Mouse (Mus musculus) liver (tissue): ENCODE results near the gene Cmtm6.

Source experiments
- DNase-seq: peaks from one replicate; pipeline ENCODE4 v3.0.0-alpha.2; 2020; ENCODE audit warnings: mixed read lengths

Gene Cmtm6

DNA sequence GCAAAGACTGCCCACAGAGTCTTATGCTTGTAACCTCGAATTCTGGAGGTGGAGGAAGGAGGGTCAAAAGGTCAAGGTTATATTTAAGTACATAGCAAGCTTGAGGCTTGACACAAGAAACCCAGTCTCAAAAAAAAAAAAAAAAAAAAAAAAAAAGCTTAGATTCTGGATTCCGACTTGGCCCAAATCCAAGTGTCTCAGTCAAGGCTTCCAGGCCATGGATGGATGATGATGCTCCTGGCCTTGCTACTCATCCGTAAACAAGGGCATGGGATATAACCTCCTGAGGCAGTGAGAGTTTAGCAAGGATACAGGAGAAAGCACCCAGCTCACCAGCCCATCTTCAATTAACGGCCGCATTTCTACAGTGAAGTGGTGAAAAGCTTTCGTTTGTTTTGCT lies 43.7 kb downstream of the Cmtm6 start:
- no peak for DNase-seq

GRCm38 (mm10) chr9:114775272-114775671 lies 44.4 kb downstream of the Cmtm6 start:
- peak; percentile 16 for DNase-seq

GRCm38 (mm10) chr9:114776361-114776760 lies 45.4 kb downstream of the Cmtm6 start:
- no peak for DNase-seq

GRCm38 (mm10) chr9:114777178-114778046 lies 46.5 kb downstream of the Cmtm6 start:
- DNase-seq, result no peak

- DNase-seq, result peak; percentile 21
These were observed 47.1 kb downstream of the Cmtm6 start for GRCm38 (mm10) chr9:114778047-114778390.

GRCm38 (mm10) chr9:114778877-114779276 lies 48.0 kb downstream of the Cmtm6 start:
- no peak for DNase-seq

DNA sequence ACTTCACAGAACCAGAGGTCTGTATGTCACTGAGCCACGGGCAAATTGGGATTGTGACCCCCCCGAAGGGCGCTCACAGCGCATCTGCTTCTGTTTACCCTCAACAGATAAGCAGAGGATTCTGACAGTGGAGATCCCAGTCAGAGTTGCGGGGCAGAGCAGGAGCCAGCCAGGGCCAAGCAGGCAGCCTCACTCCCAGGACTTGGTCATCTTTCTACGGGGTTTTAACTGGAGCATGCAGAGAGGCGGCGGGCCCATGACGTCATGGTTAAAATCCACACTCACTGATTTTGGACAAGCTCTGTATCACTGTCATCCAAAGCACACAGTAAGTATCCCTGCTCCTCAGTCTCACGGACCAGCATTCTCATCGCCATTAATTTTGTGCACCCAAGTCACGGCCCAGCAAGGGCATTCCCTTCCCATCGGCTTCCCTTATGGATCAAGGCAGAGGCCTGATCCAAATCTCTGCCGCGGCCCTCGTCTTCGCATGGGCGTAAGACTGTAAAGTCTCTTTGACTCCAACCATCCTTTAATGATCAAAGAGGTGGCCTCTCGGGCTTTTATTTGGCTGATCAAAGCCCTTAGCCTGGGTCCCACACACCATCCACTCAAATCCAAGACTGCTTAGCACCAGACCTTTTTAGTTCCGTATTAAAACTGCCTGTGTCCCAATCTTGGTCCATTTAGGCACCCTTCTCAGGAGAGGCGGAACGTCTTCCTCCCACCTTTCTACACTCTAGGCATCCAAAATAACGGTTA lies 49.2 kb downstream of the Cmtm6 start:
- DNase-seq, result no peak

DNA sequence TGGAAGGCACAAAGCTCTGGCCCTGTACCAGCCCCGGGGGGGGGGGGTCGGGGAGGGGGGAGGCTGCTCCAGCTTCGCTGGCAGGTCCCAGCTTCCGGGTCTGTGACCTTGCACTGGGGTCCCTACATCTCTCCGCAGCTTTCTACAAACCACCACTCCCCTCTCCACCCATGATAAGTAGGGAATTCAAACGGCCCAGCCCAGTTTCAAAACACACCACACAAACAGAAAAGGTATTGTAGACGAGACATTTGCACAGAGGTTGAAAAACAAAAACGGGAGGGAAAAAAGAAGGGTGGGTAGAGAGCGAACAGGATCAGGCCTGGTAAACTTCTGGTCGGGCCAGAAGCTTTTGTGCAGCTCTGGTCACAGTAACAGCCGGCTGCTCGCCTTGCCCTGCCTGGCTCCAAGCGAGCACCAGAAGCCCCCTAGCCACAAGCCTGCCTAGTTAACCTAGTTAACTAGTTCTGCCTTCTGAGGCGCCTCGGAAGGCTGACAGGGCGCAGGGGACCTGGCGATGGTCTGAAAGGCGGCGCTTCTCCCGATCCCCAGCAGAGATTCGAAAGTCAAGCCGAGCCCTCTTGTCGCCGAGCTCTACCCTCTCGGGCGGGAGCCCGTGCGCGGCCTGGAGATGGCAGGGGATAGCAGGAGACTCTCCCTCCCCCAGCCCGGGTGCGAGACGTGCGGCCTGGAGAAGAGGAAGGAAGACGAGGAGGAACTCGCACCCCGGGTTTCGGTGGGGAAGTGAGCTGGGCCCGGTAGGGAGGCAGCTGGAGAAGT lies 50.0 kb downstream of the Cmtm6 start:
- DNase-seq, result peak; percentile 52

DNA sequence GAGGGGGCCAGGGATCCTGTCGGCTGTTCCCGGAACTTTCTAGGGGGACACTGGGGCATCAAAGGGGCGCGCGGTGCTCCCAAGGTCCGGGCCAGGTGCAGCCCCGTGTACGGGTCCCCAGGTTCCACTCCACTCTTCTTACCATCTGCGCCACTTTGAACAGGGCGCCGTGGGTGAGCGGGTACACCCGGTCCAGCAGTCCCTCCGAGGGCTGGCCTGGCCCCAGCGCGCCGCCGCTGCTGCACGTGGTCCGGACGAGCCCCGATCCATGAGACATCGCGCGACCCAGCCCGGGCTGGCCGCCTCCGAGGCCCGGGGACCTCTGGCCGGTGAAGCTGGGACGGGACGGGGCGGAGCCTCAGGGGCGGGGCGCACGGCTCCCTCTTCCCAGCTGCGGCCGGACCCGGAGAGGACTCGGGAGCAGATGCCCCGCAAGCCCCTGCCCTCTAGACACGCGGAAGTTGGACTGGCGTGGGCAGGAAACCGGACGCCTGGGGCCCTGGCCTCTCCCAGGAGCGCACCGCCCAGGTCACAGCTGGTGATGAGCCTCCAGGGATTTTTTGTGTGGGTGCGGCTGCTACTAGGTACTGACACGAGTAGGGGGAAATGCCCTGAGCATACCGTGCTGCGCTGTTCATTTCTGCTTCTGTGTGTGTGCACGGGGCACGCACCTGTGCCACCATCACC lies 50.8 kb downstream of the Cmtm6 start, which contains the start of gene Cmtm7:
Gene Cmtm7, minus strand, starts transcription at position 331 of the 687 bp plus-strand sequence.
- peak; percentile 78 for DNase-seq

DNA sequence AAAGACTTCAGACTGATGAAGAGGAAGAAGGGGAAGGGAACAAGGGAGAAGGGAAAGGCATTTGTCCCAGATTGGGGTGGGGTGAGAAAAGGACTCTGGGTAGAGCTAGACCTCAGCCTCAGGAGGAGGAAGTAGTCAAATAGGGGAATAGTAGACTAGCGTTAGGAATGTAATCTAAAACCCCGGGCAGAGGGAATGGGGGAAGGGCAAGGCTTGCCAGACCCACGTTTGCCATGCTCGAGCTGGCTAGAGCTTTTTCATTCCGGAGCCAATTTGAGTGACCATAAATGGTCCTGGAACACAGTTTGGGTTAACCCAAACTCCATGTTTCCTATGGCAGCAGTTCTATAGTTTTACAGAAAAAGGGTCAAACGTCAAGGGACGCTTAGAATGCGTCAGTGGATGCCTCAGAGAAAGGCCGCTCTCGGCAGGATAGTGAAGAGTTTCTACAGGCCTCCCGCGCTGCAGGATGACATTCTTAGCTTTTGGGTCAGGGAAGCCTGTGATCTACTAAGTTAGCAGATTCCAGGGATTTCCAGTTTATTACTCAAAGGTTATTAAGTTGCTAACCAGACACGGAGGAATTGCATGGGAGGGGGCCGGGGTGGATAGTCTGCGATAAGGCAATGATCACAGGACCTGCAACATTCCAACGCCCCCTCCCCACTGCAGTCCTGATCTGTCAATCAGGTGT lies 54.7 kb downstream of the Cmtm6 start:
- DNase-seq, result no peak

DNA sequence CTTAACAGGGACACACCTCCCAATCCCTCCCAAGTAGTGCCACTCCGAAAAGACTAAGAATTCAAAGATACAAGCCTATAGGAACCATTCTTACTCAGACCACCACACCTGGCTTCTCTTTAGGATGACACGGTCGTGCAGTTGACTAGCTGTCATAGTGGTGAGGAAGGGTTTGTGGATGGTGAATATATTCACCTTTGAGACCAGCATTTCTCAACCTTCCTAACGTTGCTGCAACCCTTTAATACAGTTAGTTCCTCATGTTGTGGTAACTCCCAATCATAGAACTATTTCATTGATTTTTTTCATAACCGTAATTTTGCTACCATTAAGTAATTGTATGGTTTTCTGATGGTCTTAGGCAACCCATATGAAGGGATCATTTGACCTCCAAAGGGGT lies 56.2 kb downstream of the Cmtm6 start:
- no peak for DNase-seq

DNA sequence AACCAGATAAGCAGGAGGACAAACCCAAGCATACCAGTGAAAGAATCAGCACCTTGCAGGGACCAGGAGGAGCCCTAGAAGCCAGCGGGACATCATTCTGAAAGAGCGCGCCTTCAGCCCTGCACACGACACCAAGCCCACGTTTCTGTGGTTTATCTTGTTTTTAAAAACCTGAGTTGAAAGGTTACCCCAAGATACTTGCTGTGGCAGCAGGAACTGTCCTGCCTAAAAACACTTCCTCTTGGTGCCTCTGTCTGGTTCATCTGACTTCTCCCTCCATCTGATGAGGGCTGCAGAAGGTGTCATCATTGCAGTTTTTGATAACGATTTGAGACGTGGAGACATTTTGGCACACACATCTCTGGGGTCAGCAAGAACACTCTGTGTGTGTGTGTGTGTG lies 56.8 kb downstream of the Cmtm6 start:
- DNase-seq, result no peak

DNA sequence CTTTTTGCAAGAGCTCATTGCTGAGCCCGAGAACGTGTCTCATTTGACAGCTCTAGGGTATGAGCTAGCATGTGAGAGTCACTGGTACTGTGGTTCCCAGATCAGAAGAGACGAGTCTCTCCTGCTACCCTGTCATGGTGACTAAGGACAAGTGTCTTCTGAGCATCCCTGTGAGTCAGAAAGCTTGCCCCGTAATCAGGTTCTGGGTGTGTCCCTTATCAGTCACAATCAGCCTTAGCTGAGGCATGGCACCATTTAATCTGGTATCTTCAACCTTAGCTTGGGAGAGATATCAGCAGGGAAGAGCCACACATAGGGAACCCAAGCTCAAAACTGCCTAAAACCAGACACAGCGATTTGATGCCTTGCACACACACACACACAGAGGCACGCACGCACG lies 57.8 kb downstream of the Cmtm6 start:
- DNase-seq, result no peak

GRCm38 (mm10) chr9:114789557-114789956 lies 58.6 kb downstream of the Cmtm6 start:
- no peak for DNase-seq

- DNase-seq, result no peak
These were observed 59.1 kb downstream of the Cmtm6 start for GRCm38 (mm10) chr9:114789989-114790388.

DNA sequence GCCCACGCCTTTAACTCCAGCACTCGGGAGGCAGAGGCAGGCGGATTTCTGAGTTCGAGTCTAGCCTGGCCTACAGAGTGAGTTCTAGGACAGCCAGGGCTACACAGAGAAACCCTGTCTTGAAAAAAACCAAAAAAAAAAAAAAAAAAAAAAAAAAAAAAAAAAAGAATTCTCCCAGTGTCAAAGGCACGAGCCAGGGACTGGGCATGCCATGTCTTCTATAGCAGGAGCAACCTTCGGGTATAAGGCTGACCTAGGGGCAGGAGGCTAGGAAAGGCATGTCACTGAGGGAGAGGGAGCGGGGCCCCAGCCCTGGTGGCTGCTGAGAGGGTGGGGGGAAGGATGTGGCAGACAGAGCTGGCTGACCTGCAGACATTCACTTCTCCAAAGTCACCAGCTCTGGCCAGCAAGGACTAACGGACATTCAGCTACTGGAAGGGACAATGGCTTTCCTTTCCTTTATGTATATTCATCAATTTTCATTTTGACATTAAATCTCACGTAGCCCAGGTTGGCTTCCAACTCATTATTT lies 62.9 kb downstream of the Cmtm6 start:
- peak; percentile 19 for DNase-seq

- DNase-seq, result no peak
These were observed 63.6 kb downstream of the Cmtm6 start for GRCm38 (mm10) chr9:114794491-114794890.

- no peak for DNase-seq
These were observed 65.6 kb downstream of the Cmtm6 start for GRCm38 (mm10) chr9:114796473-114797050.

- DNase-seq, result peak; percentile 78
These were observed 66.6 kb downstream of the Cmtm6 start for GRCm38 (mm10) chr9:114797329-114798004.

- DNase-seq, result no peak
These were observed 67.9 kb downstream of the Cmtm6 start for GRCm38 (mm10) chr9:114798845-114799244.
